Mouse (Mus musculus) thymus, adult 2 months (tissue): ENCODE measurements around the gene Olfr635. TPM values are rescaled to one million over a fixed set of nuclear protein-coding genes. Genes with fewer than 3 reads are reported as not detected.
"Not testable (repeated sequence)": the region's sequence is repeated elsewhere in the genome, so short reads cannot be mapped to it uniquely, and the experiment has no call there.

Source experiments
- DNase-seq: peaks from one replicate; pipeline ENCODE4 v3.0.0; 2021
- H3K27ac ChIP-seq: fragments of 200-500 bp; 2 replicates; pipeline ENCODE4 v1.5.1; 2012; ENCODE audit warnings: low read length, control low read depth; ENCODE audit not compliant: control insufficient read depth, insufficient read depth
- H3K27me3 ChIP-seq: fragments of 200-500 bp; 2 replicates; pipeline ENCODE4 v1.6.1; 2012; ENCODE audit warnings: mild to moderate bottlenecking, low read length, moderate library complexity, mixed read lengths; ENCODE audit not compliant: control insufficient read depth, insufficient read depth
- H3K36me3 ChIP-seq: fragments of 200-500 bp; 2 replicates; pipeline ENCODE4 v1.6.1; 2012; ENCODE audit warnings: mild to moderate bottlenecking, low read length, moderate library complexity; ENCODE audit not compliant: control insufficient read depth, insufficient read depth
- H3K4me1 ChIP-seq: fragments of 200-500 bp; replicated peaks from 2 replicates; pipeline ENCODE4 v1.6.1; 2012; ENCODE audit warnings: low read length; ENCODE audit not compliant: control insufficient read depth, insufficient read depth
- H3K4me3 ChIP-seq: fragments of 200-500 bp; 2 replicates; pipeline ENCODE4 v1.5.1; 2012; ENCODE audit warnings: mild to moderate bottlenecking, low read length, control low read depth, moderate library complexity; ENCODE audit not compliant: control insufficient read depth, insufficient read depth
- CTCF ChIP-seq: fragments of 200-500 bp; IDR thresholded peaks from 2 replicates; pipeline ENCODE4 v1.5.1; 2012; ENCODE audit warnings: mild to moderate bottlenecking, control low read depth, low read length, moderate library complexity, borderline replicate concordance; ENCODE audit not compliant: control insufficient read depth, poor library complexity, insufficient read depth; ENCODE audit errors: extremely low read depth
- POLR2A ChIP-seq: fragments of 200-500 bp; IDR thresholded peaks from 2 replicates; pipeline ENCODE4 v1.6.1; 2012; ENCODE audit warnings: mild to moderate bottlenecking, low read length, control low read depth, moderate library complexity; ENCODE audit not compliant: control insufficient read depth, poor library complexity, insufficient read depth; ENCODE audit errors: extremely low read depth
- WGBS: fragments of 180-500 bp; shearing (Covaris S2); methylation state at CpG from one replicate; pipeline ENCODE4 v1.1.7; 2018; 5-methylcytosine and 5-hydroxymethylcytosine counted together
- polyA plus RNA-seq: library from polyadenylated mRNA; depleted of rRNA; stranded (reverse); fragments of >200 nt; gene quantifications from 2 replicates; pipeline ENCODE4 v1.2.3, GENCODE M21; 2012; rRNA removed

The Olfr635 gene
- not detected in 2 replicates for polyA plus RNA-seq

DNA sequence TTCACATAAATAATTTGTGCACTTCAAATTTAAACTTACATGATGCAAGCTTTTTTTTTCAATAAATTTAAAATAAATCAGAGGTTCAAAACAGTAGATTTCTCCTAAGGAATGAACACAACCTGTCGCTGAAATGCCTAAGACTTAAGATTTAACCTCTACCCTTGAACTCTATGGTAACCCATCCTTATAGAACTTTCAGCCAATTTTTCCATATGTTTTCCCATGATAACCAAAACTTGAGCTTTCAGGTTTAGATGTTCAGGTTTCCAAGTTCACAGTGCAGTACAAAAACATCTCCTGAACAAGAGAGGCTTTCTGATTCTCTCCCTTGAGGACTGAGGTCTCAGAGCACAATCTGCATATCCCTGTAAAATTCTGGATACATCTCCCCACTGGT, at the start of gene Olfr635:
Olfr635 (plus strand) TSS at position 301 of the 400 bp plus-strand sequence.
- 82% methylated on average over 1 of the region's 1 CpGs for WGBS
- TF ChIP-seq POLR2A (no peak), CTCF (no peak)

DNA sequence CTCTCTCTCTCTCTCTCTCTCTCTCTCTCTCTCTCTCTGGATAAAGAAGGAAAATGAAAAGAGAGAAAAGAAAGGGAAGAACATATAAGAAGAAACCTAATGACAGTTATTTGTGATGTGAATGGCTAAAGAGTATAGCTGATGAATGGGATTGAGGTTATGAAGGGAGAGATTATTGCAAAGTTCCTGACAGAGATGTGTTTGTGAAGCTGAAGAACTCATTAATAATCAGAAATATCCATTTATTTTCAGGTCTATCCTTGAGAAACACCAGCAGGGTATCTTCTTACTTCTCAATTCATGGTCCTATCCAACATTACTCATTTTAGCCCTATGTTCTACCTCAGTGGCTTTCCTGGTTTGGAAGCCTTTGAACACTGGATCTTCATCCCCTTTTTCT, 42.4 kb upstream of the Olfr635 start, which contains the start of gene Olfr631:
Olfr631 (plus strand) TSS at position 301 of the 400 bp plus-strand sequence.
- DNase-seq = no peak
- H3K27ac ChIP-seq = no peak within 1 kb of the TSS
- no peak within 1 kb of the TSS for H3K4me3 ChIP-seq
- no peaks in the 10 kb centered on the region for H3K4me1 ChIP-seq
- no peak for TF ChIP-seq POLR2A
- no peak for TF ChIP-seq CTCF
- H3K36me3 ChIP-seq = no peaks in the 10 kb centered on the region
- H3K27me3 ChIP-seq = no peaks in the 10 kb centered on the region

More for the DNA sequence above, at the start of gene Olfr635:
- no peak for DNase-seq
- H3K27ac ChIP-seq = no peak within 1 kb of the TSS
- H3K4me1 ChIP-seq = no peaks in the 10 kb centered on the region
- no peaks in the 10 kb centered on the region for H3K36me3 ChIP-seq
- no peak within 1 kb of the TSS for H3K4me3 ChIP-seq
- no peaks in the 10 kb centered on the region for H3K27me3 ChIP-seq

DNA sequence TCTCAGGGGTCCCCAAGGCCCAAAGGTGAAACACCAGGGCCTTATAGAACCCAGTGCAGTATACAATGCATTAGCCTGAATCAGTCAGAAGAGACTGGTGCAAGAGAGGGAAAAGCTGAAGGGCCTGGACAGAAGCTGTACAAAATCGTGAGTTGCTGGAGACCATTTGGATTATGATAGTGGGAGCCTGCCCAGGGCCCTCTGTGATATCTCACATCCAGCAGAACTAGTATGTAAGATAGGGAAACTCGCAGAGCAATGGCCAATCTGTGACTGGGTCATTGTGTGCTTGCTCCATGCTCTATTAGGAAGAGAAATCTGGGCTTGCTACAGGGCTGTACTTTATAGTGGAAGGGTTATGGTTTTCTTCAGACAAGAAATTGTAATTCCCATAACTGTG, 36.7 kb upstream of the Olfr635 start, which contains the start of gene Olfr632:
Olfr632 (plus strand) TSS at position 84 of the 400 bp plus-strand sequence.
- Histone ChIP-seq H3K27me3 (no peaks in the 10 kb centered on the region), H3K4me1 (no peaks in the 10 kb centered on the region), H3K36me3 (no peaks in the 10 kb centered on the region), H3K27ac (no peak within 1 kb of the TSS), H3K4me3 (no peak within 1 kb of the TSS)
- DNase-seq = no peak
- TF ChIP-seq POLR2A = no peak
- TF ChIP-seq CTCF = no peak
- WGBS = 91% methylated on average over 2 of the region's 2 CpGs

DNA sequence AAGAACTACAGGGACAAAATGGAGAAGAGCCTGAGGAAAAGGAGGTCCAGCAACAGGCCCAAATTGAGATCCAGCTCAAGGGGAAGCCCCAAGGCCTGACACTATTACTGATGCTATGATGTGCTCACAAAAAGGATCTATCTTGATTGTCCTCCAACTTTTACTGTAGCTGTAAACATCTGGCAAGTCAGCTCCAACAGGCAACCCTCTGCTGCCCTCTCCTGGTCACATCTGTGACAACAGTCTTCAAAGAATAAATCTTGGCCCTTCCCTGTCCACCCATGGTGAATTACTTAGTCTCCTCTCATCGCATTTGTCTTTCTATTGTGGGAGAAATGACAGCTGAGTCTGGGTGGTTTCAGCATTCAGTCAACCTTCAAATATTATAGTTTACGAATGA, 28.2 kb upstream of the Olfr635 start:
- TF ChIP-seq CTCF = no peak
- TF ChIP-seq POLR2A = no peak
- DNase-seq = peak; percentile 27
- 35% methylated on average over 2 of the region's 2 CpGs for WGBS
- H3K4me1 ChIP-seq = no peaks in the 10 kb centered on the region
- H3K36me3 ChIP-seq = no peaks in the 10 kb centered on the region
- H3K27ac ChIP-seq = no peak overlapping the region
- H3K4me3 ChIP-seq = no peak overlapping the region
- no peaks in the 10 kb centered on the region for H3K27me3 ChIP-seq

DNA sequence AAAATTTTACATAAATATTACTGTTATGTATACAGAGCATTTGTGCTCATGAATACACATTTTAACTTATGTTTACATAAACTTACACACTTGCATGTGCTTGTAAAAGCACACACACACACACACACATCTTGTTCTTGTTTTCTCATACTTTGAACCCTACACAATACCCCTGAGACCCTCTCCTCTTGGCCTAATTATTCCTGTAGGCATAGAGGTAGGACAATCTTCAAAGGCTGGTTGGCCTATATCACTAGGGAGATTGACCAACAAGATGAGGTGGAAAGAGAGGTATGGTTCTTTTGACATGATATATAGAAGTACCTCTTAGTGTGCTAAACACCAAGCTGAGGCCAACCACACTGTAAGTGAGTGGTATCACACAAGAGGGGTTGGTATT, 26.8 kb upstream of the Olfr635 start, which contains the start of gene Olfr633:
Olfr633 (plus strand) TSS at position 301 of the 400 bp plus-strand sequence.
- DNase-seq = no peak
- no peak within 1 kb of the TSS for H3K27ac ChIP-seq
- TF ChIP-seq CTCF (no peak), POLR2A (no peak)
- H3K4me1 ChIP-seq = no peaks in the 10 kb centered on the region
- H3K36me3 ChIP-seq = no peaks in the 10 kb centered on the region
- no peak within 1 kb of the TSS for H3K4me3 ChIP-seq
- no peaks in the 10 kb centered on the region for H3K27me3 ChIP-seq

DNA sequence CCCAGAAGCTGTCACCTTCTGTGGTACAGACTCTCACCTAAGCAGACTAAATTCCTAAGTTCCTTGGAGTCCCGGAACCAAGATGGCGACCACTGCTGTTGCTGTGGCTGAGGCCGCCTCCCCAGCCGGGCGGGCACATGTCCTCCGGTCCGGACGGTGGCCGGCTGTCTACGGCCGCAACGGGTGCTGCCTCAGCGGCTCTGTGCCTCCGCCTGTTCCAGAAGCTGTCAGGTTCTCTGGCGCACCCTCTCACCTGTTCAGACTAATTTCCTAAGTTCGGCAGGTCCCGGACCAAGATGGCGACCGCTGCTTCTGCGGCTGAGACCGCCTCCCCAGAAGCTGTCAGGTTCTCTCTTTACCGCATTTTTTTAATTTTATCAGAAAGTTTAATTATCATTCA, 4.1 kb upstream of the Olfr635 start:
- not testable (repeated sequence) for H3K27me3 ChIP-seq, DNase-seq, H3K4me1 ChIP-seq, H3K27ac ChIP-seq, H3K4me3 ChIP-seq, H3K36me3 ChIP-seq
- 98% methylated on average over 22 of the region's 22 CpGs for WGBS

DNA sequence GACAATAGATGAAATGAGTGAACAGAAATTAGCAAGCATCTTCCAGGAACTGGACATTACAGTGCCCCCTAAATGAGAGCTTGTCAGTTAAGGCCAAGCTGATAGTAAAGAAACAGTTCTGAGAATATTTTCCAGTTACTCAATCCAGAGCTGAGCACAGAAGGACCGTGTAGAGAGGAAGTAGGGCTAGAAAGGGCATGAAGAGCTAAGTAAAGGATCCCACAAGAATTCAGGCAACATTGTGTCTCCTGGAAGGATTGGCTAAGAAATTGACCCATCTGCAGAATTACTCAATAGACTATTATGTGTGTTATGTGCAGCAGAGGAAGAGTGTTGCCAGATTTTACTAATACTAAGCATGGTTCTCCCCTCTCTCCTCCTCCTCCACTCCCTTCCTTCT, 830 bp downstream of the Olfr635 start:
- Histone ChIP-seq H3K4me1 (no peaks in the 10 kb centered on the region), H3K36me3 (no peaks in the 10 kb centered on the region), H3K27ac (no peak overlapping the region), H3K27me3 (no peaks in the 10 kb centered on the region), H3K4me3 (no peak overlapping the region)
- TF ChIP-seq CTCF (no peak), POLR2A (no peak)
- DNase-seq = no peak
- WGBS = 58% methylated on average over 1 of the region's 1 CpGs
